Mouse (Mus musculus) kidney, adult 11 months (tissue): ENCODE results near the gene Ift22.

Experiments used
- DNase-seq: peaks from one replicate; pipeline ENCODE4 v3.0.0; 2022

Gene Ift22

GRCm38 (mm10) chr5:136907991-136908857 lies at the start of gene Ift22:
Gene Ift22, plus strand, starts transcription at chr5:136908150.
- peak; percentile 90 for DNase-seq

- no peak for DNase-seq
Observed at GRCm38 (mm10) chr5:136861191-136861940, 46.6 kb upstream of the Ift22 start.

- DNase-seq: no peak
Observed at GRCm38 (mm10) chr5:136862806-136863205, 45.1 kb upstream of the Ift22 start.

- no peak for DNase-seq
Observed at GRCm38 (mm10) chr5:136863276-136863675, 44.7 kb upstream of the Ift22 start.

GRCm38 (mm10) chr5:136863961-136864674 lies 43.8 kb upstream of the Ift22 start:
- peak; percentile 49 for DNase-seq

DNA sequence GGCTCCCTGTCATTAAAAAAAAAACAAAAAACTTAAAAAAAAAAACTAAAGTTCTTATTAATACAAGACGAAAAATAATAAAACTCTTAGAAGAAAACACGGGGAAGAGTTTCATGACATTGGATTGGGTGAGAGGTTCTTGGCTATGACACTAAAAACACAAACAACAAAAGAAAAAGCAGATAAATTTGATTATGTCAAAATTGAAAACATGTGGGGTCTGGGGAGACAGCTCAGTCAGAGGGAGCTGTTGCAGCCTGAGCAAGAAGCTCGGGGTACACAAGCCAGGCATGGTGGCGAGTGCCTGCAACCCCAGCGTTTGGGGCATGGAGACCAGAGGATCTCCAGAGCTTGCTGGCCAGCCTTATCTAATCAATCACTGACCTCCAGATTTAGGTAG lies 40.2 kb upstream of the Ift22 start:
- DNase-seq: no peak

GRCm38 (mm10) chr5:136869451-136870114 lies 38.4 kb upstream of the Ift22 start:
- DNase-seq: no peak

DNA sequence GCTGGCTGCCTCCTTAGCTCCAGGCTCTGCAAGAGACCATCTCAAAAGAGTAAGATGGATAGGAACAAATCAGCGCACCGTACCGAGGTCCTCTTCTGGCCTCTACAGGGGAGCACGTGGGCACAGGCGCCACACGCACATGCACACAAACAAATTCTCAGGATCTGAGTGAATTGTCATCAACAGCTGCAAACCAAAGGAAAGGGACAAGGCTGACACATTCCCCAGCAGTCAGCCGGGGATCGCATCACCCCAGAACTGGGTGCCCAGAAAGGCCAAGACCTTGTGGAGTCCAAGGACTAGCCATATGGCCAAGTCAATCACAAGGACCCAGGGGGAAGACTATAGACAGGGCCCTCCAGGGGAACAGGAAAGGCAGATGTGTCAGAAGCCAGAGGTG lies 35.5 kb upstream of the Ift22 start:
- DNase-seq: no peak

DNA sequence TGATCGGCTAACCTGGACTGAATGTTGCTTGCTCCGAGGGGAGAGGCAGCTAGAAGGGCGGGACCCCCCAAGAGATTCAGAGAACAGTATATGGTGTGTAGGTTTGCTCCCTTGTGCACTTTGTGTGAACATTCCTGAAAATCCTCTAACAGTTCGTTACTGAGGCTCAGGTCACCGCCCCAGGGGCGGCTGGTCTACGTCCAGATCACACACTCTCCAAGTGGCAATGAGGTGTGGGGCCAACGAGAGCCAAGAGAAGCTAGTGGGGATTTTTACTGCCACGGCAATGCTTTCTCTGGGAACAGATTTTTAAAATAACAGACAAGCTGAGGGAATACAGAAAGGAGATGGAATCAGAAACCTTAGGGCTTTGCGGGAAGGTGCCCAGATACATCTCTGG lies 33.7 kb upstream of the Ift22 start:
- no peak for DNase-seq

DNA sequence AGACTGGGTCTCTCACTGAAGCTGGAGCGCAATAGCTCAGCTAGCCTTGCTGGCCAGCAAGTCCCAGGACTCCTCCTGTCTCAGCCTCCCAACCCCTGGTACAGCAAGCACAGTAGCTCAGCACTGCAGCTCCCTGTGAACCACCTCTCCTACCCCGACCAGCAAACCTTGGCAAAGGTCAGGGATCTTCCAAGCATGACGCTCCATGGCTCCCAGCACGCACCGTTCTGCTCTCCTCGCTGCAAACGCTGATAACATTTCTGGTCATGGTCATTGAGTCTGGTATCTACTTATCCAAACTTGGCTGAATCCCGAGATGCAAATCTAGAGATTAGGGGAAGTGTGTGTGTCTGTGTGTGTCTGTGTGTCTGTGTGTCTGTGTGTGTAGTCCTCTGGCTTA lies 27.8 kb upstream of the Ift22 start:
- peak; percentile 48 for DNase-seq

GRCm38 (mm10) chr5:136881380-136882009 lies 26.5 kb upstream of the Ift22 start:
- peak; percentile 49 for DNase-seq

- no peak for DNase-seq
Observed at GRCm38 (mm10) chr5:136882055-136882787, 25.7 kb upstream of the Ift22 start.

DNA sequence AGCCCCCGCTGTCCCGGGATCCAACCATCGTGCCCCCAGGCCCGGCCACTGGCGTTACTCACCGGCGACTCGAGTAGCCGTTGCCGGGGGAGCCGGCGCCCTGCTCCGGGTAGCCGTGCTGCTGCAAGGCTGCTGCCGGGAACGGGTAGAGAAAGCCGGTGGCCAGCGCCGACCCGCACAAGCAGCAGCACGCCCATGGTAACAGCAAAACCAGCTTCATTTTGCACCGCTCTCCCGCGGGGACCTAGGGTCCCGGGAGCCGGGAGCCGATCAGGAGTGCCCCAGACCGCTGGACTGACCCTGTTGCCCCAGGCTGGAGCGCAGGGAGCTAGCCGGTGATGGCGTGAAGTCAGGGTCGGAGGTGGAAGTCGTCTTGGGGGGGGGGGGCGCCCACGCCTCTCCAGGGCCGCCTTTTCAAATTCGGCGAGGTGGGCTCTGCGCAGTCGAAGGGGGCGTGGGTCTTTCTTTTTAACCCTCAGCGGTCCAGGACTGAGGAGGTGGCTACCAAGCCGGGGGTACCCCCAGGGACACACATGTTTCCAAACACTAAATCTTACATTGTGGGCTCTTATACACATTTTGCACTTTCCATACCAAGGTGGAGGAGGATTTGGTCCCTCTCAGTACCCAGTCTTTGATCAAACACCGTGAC lies 25.0 kb upstream of the Ift22 start, which contains the start of gene Col26a1:
Col26a1 (minus strand) TSS at position 422 of the 652 bp plus-strand sequence.
- DNase-seq: no peak

GRCm38 (mm10) chr5:136886957-136887356 lies 21.0 kb upstream of the Ift22 start:
- DNase-seq: no peak

DNA sequence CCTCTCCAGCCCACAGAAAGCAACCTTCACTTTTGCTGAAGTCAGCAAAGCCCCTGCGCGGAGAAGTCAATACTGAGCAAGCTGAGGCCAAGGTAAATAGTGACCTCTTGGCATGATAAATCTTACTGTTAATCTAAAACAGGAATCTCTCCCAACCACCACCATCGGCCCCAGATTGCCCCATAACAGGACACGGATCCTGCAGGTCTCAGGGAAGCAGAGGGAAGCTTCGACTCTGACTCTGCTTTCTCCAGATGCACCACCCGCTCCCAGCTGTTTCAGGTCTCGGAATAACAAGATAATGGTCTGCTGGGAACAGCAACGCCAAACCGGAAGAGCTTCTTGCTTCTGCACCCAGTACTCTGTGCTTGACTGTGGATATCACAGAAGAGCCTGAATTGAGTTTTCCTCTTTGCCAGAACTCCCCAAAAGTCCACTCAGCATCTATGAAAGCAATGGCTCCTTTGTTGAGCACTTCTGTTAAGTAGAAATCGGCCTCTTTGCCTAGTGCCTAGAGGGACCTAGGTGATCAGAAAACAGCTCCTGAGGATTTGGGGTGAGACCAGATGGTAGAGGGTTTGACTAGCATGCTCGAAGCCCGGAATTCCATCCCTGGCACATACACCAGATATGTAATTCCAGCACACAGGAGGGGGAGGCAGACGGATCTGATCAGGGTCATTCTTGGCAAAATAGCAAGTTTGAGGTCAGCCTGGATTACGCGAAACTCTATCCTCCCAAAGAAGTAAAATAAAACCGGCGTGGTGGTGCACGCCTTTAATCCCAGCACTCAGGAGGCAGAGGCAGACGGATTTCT lies 19.2 kb upstream of the Ift22 start:
- DNase-seq: no peak

DNA sequence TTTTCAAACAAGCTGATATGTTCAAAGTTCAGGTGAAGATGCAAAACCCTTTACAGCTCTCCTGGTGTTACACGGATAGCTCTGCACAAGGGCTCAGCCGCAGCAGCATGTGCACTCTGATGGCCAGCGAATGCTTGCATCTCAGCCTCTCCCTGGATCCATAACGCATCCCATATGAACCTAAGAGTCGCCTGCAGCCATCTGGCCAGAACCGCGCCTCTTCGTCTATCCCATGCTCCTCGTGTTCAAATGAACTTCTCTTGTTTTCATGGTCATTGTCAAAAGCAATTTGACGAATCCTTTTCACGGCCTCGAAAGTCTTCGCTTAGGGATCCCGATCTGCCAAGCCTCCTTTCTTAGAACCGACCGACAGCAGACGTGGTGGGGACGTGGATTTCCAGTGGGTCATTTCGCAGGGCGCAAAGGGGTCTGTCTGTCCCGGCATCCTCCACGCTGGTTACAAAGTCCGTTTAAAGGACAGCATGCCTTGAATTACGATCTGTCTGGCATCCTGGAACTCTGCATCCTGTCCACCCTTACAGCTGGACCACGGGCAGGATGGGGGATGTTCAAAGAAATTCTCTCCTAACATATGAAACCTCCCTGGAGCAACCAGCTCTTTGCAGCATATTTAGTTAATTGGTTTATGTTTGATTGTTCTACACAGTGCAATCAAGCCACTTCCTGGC lies 13.0 kb upstream of the Ift22 start:
- no peak for DNase-seq

- DNase-seq: no peak
Observed at GRCm38 (mm10) chr5:136895529-136895963, 12.4 kb upstream of the Ift22 start.

- DNase-seq: no peak
Observed at GRCm38 (mm10) chr5:136904621-136905020, 3.3 kb upstream of the Ift22 start.

- DNase-seq: no peak
Observed at GRCm38 (mm10) chr5:136905630-136906029, 2.3 kb upstream of the Ift22 start.
